Mouse (Mus musculus) thymus, adult 2 months (tissue): Measurements from ENCODE around the gene Rbm4b. TPM values are rescaled to one million over a fixed set of nuclear protein-coding genes. Genes with fewer than 3 reads are reported as not detected.

Experiments used
- DNase-seq: peaks from one replicate; pipeline ENCODE4 v3.0.0; 2021
- H3K27ac ChIP-seq: fragments of 200-500 bp; 2 replicates; pipeline ENCODE4 v1.5.1; 2012; ENCODE audit warnings: low read length, control low read depth; ENCODE audit not compliant: control insufficient read depth, insufficient read depth
- H3K27me3 ChIP-seq: fragments of 200-500 bp; 2 replicates; pipeline ENCODE4 v1.6.1; 2012; ENCODE audit warnings: mild to moderate bottlenecking, low read length, moderate library complexity, mixed read lengths; ENCODE audit not compliant: control insufficient read depth, insufficient read depth
- H3K36me3 ChIP-seq: fragments of 200-500 bp; 2 replicates; pipeline ENCODE4 v1.6.1; 2012; ENCODE audit warnings: mild to moderate bottlenecking, low read length, moderate library complexity; ENCODE audit not compliant: control insufficient read depth, insufficient read depth
- H3K4me1 ChIP-seq: fragments of 200-500 bp; replicated peaks from 2 replicates; pipeline ENCODE4 v1.6.1; 2012; ENCODE audit warnings: low read length; ENCODE audit not compliant: control insufficient read depth, insufficient read depth
- H3K4me3 ChIP-seq: fragments of 200-500 bp; 2 replicates; pipeline ENCODE4 v1.5.1; 2012; ENCODE audit warnings: mild to moderate bottlenecking, low read length, control low read depth, moderate library complexity; ENCODE audit not compliant: control insufficient read depth, insufficient read depth
- CTCF ChIP-seq: fragments of 200-500 bp; IDR thresholded peaks from 2 replicates; pipeline ENCODE4 v1.5.1; 2012; ENCODE audit warnings: mild to moderate bottlenecking, control low read depth, low read length, moderate library complexity, borderline replicate concordance; ENCODE audit not compliant: control insufficient read depth, poor library complexity, insufficient read depth; ENCODE audit errors: extremely low read depth
- POLR2A ChIP-seq: fragments of 200-500 bp; IDR thresholded peaks from 2 replicates; pipeline ENCODE4 v1.6.1; 2012; ENCODE audit warnings: mild to moderate bottlenecking, low read length, control low read depth, moderate library complexity; ENCODE audit not compliant: control insufficient read depth, poor library complexity, insufficient read depth; ENCODE audit errors: extremely low read depth
- WGBS: fragments of 180-500 bp; shearing (Covaris S2); methylation state at CpG from one replicate; pipeline ENCODE4 v1.1.7; 2018; 5-methylcytosine and 5-hydroxymethylcytosine counted together
- polyA plus RNA-seq: library from polyadenylated mRNA; depleted of rRNA; stranded (reverse); fragments of >200 nt; gene quantifications from 2 replicates; pipeline ENCODE4 v1.2.3, GENCODE M21; 2012

The Rbm4b gene
- polyA plus RNA-seq, 1 experiment, result 20.2 TPM

DNA sequence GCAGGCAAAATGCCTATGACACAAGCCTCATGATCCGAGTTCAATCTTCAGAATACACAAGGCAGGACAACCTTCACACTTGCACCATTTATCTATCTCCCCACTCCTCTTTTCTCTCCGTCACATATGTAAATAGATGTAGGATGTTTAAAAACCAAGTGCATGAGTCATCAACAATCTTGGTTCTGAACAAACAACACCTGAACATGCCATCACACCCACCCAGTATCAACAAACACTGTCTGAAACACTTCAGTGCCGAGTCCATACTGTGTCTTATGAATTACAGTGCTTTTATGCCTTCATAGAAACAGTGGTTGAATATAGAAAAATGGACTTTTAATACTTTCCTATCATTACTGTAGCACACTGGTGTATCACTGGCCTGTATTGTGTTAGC is 16.5 kb downstream of the Rbm4b start:
- TF ChIP-seq POLR2A, result no peak
- TF ChIP-seq CTCF, result no peak
- H3K4me1 ChIP-seq, result no peaks in the 10 kb centered on the region
- H3K36me3 ChIP-seq, result peaks cover 69% of the 10 kb centered on the region
- 96% methylated on average over 3 of the region's 3 CpGs for WGBS
- DNase-seq, result no peak
- no peaks in the 10 kb centered on the region for H3K27me3 ChIP-seq
- no peak overlapping the region for H3K27ac ChIP-seq
- no peak overlapping the region for H3K4me3 ChIP-seq

GRCm38 (mm10) chr19:4782891-4783290 is 26.6 kb downstream of the Rbm4b start:
- Histone ChIP-seq H3K4me1 (no peaks in the 10 kb centered on the region; the same call in 1 of the 2 replicates), H3K36me3 (peaks cover 85% of the 10 kb centered on the region), H3K27ac (no peak overlapping the region), H3K27me3 (no peaks in the 10 kb centered on the region), H3K4me3 (no peak overlapping the region)
- 91% methylated on average over 2 of the region's 2 CpGs for WGBS
- no peak for TF ChIP-seq CTCF
- TF ChIP-seq POLR2A, result no peak
- no peak for DNase-seq

- H3K27me3 ChIP-seq, result no peaks in the 10 kb centered on the region
- WGBS, result 84% methylated on average over 7 of the region's 7 CpGs
- no peaks in the 10 kb centered on the region; the same call in none of the 2 replicates for H3K4me1 ChIP-seq
- no peak overlapping the region for H3K4me3 ChIP-seq
- peak overlapping the region; percentile 25; the same call in 1 of the 2 replicates for H3K27ac ChIP-seq
- H3K36me3 ChIP-seq, result peaks cover 80% of the 10 kb centered on the region
- TF ChIP-seq POLR2A (no peak), CTCF (no peak)
- no peak for DNase-seq
Observed at GRCm38 (mm10) chr19:4785206-4785605, 28.9 kb downstream of the Rbm4b start.

DNA sequence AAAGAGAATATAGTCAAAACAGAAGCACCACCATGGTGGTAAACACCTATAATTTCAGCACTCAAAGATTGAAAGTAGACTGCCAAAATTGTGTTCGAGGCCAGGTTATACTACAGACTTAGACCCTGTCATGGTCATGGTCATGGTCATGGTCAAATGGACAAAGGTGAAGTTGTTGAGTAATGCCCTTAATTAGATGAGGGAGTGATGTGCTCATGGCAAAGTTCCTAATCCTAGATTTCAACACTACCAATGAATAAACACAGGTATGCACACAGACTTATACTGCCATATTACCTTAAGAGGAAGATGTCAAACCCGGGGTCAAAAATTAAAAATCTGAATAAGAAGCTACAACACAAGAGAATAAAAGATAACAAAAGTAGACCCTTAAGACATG is 30.0 kb downstream of the Rbm4b start:
- H3K27me3 ChIP-seq, result no peaks in the 10 kb centered on the region
- no peak for DNase-seq
- TF ChIP-seq CTCF (no peak), POLR2A (no peak)
- WGBS, result 95% methylated on average over 2 of the region's 2 CpGs
- no peak overlapping the region for H3K27ac ChIP-seq
- peaks cover 82% of the 10 kb centered on the region for H3K36me3 ChIP-seq
- H3K4me1 ChIP-seq, result peaks cover 2% of the 10 kb centered on the region
- no peak overlapping the region for H3K4me3 ChIP-seq

DNA sequence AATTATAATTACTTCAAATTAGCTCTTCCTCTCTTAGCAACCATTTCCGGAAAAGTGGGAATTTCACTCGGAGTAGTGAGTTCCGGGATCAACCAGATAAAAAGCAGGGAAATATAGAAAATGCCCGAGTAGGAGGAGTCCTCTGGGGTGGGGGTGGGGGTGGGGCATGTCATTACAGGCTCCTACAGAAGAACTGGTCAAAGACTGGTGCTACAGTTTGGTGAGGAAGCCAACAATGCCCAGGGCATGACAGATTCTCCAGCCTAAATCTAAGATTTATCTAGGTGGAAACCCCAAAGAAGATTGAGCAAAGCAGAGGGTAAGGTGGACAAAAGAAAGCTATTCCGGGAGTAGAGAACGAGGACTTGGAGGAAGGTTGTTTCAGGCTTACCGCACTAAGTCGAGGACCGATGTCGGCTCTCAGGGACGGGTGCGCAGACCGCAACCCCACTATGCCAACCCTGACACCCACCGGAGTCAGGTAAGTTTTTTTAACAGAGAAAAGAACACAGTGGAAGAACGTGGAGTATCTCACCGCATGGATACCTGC is 37.1 kb downstream of the Rbm4b start:
- peaks cover 5% of the 10 kb centered on the region; the same call in 1 of the 2 replicates for H3K4me1 ChIP-seq
- H3K36me3 ChIP-seq, result peaks cover 25% of the 10 kb centered on the region
- under 1% methylated on average over 16 of the region's 16 CpGs for WGBS
- TF ChIP-seq POLR2A (no peak), CTCF (no peak)
- H3K27me3 ChIP-seq, result no peaks in the 10 kb centered on the region
- no peak for DNase-seq
- H3K27ac ChIP-seq, result peak overlapping the region; percentile 38; the same call in 1 of the 2 replicates
- H3K4me3 ChIP-seq, result peak overlapping the region; percentile 78

- peak within 1 kb of the TSS; percentile 38; the same call in 1 of the 2 replicates for H3K27ac ChIP-seq
- H3K27me3 ChIP-seq, result no peaks in the 10 kb centered on the region
- peaks cover 27% of the 10 kb centered on the region for H3K36me3 ChIP-seq
- H3K4me3 ChIP-seq, result peak within 1 kb of the TSS; percentile 78
- DNase-seq, result peak; percentile 98
- H3K4me1 ChIP-seq, result peaks cover 5% of the 10 kb centered on the region; the same call in 1 of the 2 replicates
- TF ChIP-seq CTCF (no peak), POLR2A (peak; percentile 64; the same call in 1 of the 2 replicates)
- WGBS, result under 1% methylated on average over 31 of the region's 31 CpGs
Observed at GRCm38 (mm10) chr19:4793831-4794422, 37.6 kb downstream of the Rbm4b start, which contains the start of gene Rbm4. Gene Rbm4 (minus strand): TSS chr19:4793901.
